Comparison of ENCODE assay signal across 27 mouse cellular contexts in the genomic region with DNA sequence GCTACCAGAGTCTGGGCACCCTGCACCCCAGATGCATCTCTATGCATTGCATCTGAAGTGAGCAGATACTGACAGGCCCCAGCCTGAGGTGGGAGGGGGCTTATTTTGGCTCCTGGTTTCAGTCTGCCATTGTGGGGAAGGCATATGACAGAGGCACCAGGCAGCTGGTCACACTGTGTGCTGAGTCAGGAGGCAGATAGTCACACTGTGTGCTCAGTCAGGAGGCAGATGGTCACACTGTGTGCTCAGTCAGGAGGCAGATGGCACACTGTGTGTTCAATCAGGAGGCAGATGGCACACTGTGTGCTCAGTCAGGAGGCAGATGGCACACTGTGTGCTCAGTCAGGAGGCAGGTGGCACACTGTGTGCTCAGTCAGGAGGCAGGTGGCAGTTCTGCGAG. TPM values are rescaled to one million over a fixed set of nuclear protein-coding genes. Genes with fewer than 3 reads are reported as not detected.
A peak's percentile ranks its signal among the peaks of the same experiment; 100 is the strongest.
DNase-seq lines count a peak whose midpoint lies in the region; ATAC-seq and TF ChIP-seq lines count a peak whose summit lies in the region.
"Had no signal": no experiment of that assay in that cellular context is flagged by ENCODE, and none has a peak within 500 bp of the region (broad histone marks: within the 10 kb centered on the region; RNA-seq: fewer than 3 reads in every experiment).

No protein-coding gene starts in this region.

- no peaks in the 10 kb centered on the region for H3K9me3 ChIP-seq in hindbrain, embryonic 10.5 days
- H3K9me3 ChIP-seq in hindbrain, embryonic 12.5 days (replicated peaks), result no peaks in the 10 kb centered on the region
- H3K9me3 ChIP-seq in megakaryocyte, embryonic 14.5 days, result no peaks in the 10 kb centered on the region
- no peaks in the 10 kb centered on the region for H3K9me3 ChIP-seq in CH12.LX (replicated peaks; ENCODE audit: low read length)
- H3K9me3 ChIP-seq: embryonic facial prominence, embryonic 13.5 days; embryonic facial prominence, embryonic 15.5 days; forebrain, embryonic 10.5 days; forebrain, embryonic 12.5 days had no signal

- H3K4me3 ChIP-seq in hindbrain, embryonic 10.5 days, result no peak overlapping the region
- no peak overlapping the region for H3K4me3 ChIP-seq in hindbrain, embryonic 12.5 days
- H3K4me3 ChIP-seq in megakaryocyte, embryonic 14.5 days (replicated peaks), result peak overlapping the region; percentile 54
- no peak overlapping the region for H3K4me3 ChIP-seq in CH12.LX (replicated peaks in 1 of 3; ENCODE audit: low read depth in 2 of 3, low read length in 2 of 3, poor library complexity in 1 of 3)
- H3K4me3 ChIP-seq: embryonic facial prominence, embryonic 13.5 days; embryonic facial prominence, embryonic 15.5 days; erythroblast, embryonic 14.5 days; forebrain, embryonic 10.5 days; forebrain, embryonic 12.5 days had no signal

- ATAC-seq in hindbrain, embryonic 12.5 days (ENCODE audit: low FRiP score), result no peak
- no peak for ATAC-seq in megakaryocyte, adult 5-6 weeks (ENCODE audit: poor library complexity, severe bottlenecking)
- ATAC-seq in megakaryocyte-erythroid progenitor cell, adult 5-6 weeks (replicated peaks; ENCODE audit: low FRiP score, low TSS enrichment, poor library complexity, severe bottlenecking), result 0 out of 2 replicates have a peak, but pooled peaks have one; percentile 13
- ATAC-seq: activated CD4-positive, CD25-positive, alpha-beta regulatory T cell, adult 4 months; CD4-positive, CD25-positive, alpha-beta regulatory T cell, adult 4 months; forebrain, embryonic 14.5 days; forebrain, embryonic 16.5 days; Patski had no signal

- WGBS in hindbrain, embryonic 10.5 days, result 95% methylated on average over 1 of the region's 1 CpGs
- 92% methylated on average over 1 of the region's 1 CpGs for WGBS in hindbrain, embryonic 12.5 days

- peaks cover 45% of the 10 kb centered on the region for H3K4me1 ChIP-seq in hindbrain, embryonic 10.5 days (replicated peaks)
- peaks cover 11% of the 10 kb centered on the region for H3K4me1 ChIP-seq in hindbrain, embryonic 12.5 days
- peaks cover 12% of the 10 kb centered on the region for H3K4me1 ChIP-seq in megakaryocyte, embryonic 14.5 days
- no peaks in the 10 kb centered on the region; a peak in 1 of 4 replicates for H3K4me1 ChIP-seq in CH12.LX (ENCODE audit: control insufficient read depth in 1 of 2, insufficient read depth in 2 of 2)

- H3K9ac ChIP-seq in hindbrain, embryonic 12.5 days, result no peak overlapping the region
- H3K9ac ChIP-seq in CH12.LX (ENCODE audit: insufficient read depth, low read depth), result no peak overlapping the region
- H3K9ac ChIP-seq: embryonic facial prominence, embryonic 13.5 days; embryonic facial prominence, embryonic 15.5 days; forebrain, embryonic 12.5 days had no signal

- TF ChIP-seq EP300 in CH12.LX (IDR thresholded peaks at IDR 0.05; ENCODE audit: low read length), result no peak

- no peak for TF ChIP-seq POLR2A in CH12.LX (IDR thresholded peaks at IDR 0.05; ENCODE audit: low read depth, low read length)

- no peaks in the 10 kb centered on the region for H3K79me2 ChIP-seq in CH12.LX (replicated peaks; ENCODE audit: control insufficient read depth, extremely low read depth, insufficient read depth, poor library complexity, severe bottlenecking)

- dilution Hi-C loops in CH12.LX (cut with MboI; ENCODE audit: extremely low pct_ligation_motif_present, extremely low pct_unique_long_range_greater_than_20kb, low sequenced_read_pairs), result no loop called here

- in situ Hi-C loops in CH12.LX (cut with MboI; ENCODE audit: low pct_ligation_motif_present, low pct_unique_long_range_greater_than_20kb, low sequenced_read_pairs), result no loop called here

- 0 out of 2 replicates have a peak overlapping the region, but pooled peaks have one; percentile 14 for H3K27ac ChIP-seq in hindbrain, embryonic 10.5 days
- no peak overlapping the region for H3K27ac ChIP-seq in hindbrain, embryonic 12.5 days
- no peak overlapping the region for H3K27ac ChIP-seq in CH12.LX (ENCODE audit: insufficient read depth, low read depth)
- H3K27ac ChIP-seq: embryonic facial prominence, embryonic 13.5 days; embryonic facial prominence, embryonic 15.5 days; forebrain, embryonic 12.5 days had no signal

- no peak overlapping the region for H3K4me2 ChIP-seq in hindbrain, embryonic 12.5 days (replicated peaks)
- H3K4me2 ChIP-seq in CH12.LX (ENCODE audit: insufficient read depth, low read depth, poor library complexity, severe bottlenecking), result no peak overlapping the region
- H3K4me2 ChIP-seq: embryonic facial prominence, embryonic 13.5 days; embryonic facial prominence, embryonic 15.5 days; forebrain, embryonic 12.5 days had no signal

- no peak for TF ChIP-seq RAD21 in CH12.LX (IDR thresholded peaks at IDR 0.05; ENCODE audit: low read depth, low read length)

- no peak for TF ChIP-seq CTCF in CH12.LX (conservative IDR thresholded peaks at IDR 0.05 in 1 of 2, IDR thresholded peaks at IDR 0.05 in 1 of 2; ENCODE audit: low read depth in 2 of 2, low read length in 2 of 2)

- DNase-seq in hindbrain, embryonic 10.5 days (ENCODE audit: low spot score), result no peak
- DNase-seq in CH12.LX (ENCODE audit: extremely low read depth), result no peak
- DNase-seq in layer of hippocampus, adult 11-12 months (ENCODE audit: low spot score), result no peak
- DNase-seq: adrenal gland, adult 8-10 months; adrenal gland, postnatal 14 days; adrenal gland, postnatal 36 days; B cell, adult 2 months; cerebellum, adult 11-12 months; cerebellum, adult 2 months; cerebellum, adult 9-10 months; cerebellum, postnatal 10 days; cerebellum, postnatal 25 days had no signal

- peaks cover 3% of the 10 kb centered on the region; the same call in 1 of the 2 replicates for H3K27me3 ChIP-seq in hindbrain, embryonic 10.5 days (ENCODE audit: insufficient read depth, poor library complexity, severe bottlenecking)
- H3K27me3 ChIP-seq in hindbrain, embryonic 12.5 days, result no peaks in the 10 kb centered on the region
- H3K27me3 ChIP-seq in megakaryocyte, embryonic 14.5 days (replicated peaks), result peaks cover 59% of the 10 kb centered on the region
- peaks cover 5% of the 10 kb centered on the region for H3K27me3 ChIP-seq in CH12.LX (replicated peaks)
- H3K27me3 ChIP-seq: embryonic facial prominence, embryonic 13.5 days; embryonic facial prominence, embryonic 15.5 days; Patski had no signal

- no peaks in the 10 kb centered on the region for H3K36me3 ChIP-seq in hindbrain, embryonic 10.5 days
- no peaks in the 10 kb centered on the region for H3K36me3 ChIP-seq in hindbrain, embryonic 12.5 days
- no peaks in the 10 kb centered on the region for H3K36me3 ChIP-seq in megakaryocyte, embryonic 14.5 days (replicated peaks; ENCODE audit: low read length)
- H3K36me3 ChIP-seq in CH12.LX (replicated peaks in 1 of 2; ENCODE audit: control insufficient read depth in 1 of 2, insufficient read depth in 1 of 2, low read length in 1 of 2), result no peaks in the 10 kb centered on the region
- H3K36me3 ChIP-seq: embryonic facial prominence, embryonic 13.5 days; embryonic facial prominence, embryonic 15.5 days; forebrain, embryonic 10.5 days; forebrain, embryonic 12.5 days had no signal

TF ChIP-seq in CH12.LX, 34 proteins besides CTCF, POLR2A, EP300 and RAD21:
- TF ChIP-seq ZKSCAN1 (IDR thresholded peaks at IDR 0.05; ENCODE audit: borderline replicate concordance, low read depth, low read length) (peak; percentile 83), NRF1 (IDR thresholded peaks at IDR 0.05; ENCODE audit: low read depth, low read length) (no peak), PAX5 (IDR thresholded peaks at IDR 0.05; ENCODE audit: low read length) (no peak), IRF4 (IDR thresholded peaks at IDR 0.05; ENCODE audit: low read depth, low read length) (no peak)

RNA-seq across cellular contexts. Expression of gene Cstad, which starts 55.5 kb away (rescaled TPM):
- 0.33 and 0.47 TPM in 2 replicates for polyA plus RNA-seq in hindbrain, embryonic 10.5 days (2016; fragmentation: Nextera tagmentation; extraction: Ambion mirVana)
- polyA plus RNA-seq in hindbrain, embryonic 12.5 days (2016; fragmentation: Nextera tagmentation; extraction: Ambion mirVana), result 0.45 and 0.89 TPM in 2 replicates
- polyA plus RNA-seq in megakaryocyte, embryonic 14.5 days (2012; ENCODE audit: insufficient read depth, low replicate concordance), result not detected in 2 replicates
- 0.27 and 0.60 TPM in 2 replicates for total RNA-seq in megakaryocyte, adult 5-6 weeks (2015)
- not detected in 2 replicates for total RNA-seq in megakaryocyte, adult 5-6 weeks (2017)
- total RNA-seq in CH12.LX (2012; rRNA removed) (0.51 TPM in 1 of 2 replicates, not detected in the other), CH12.LX (2014; rRNA removed) (not detected in 2 replicates)
- polyA plus RNA-seq in CH12.LX (2012; ENCODE audit: insufficient read length, low read depth), result 0.29 TPM in 1 of 2 replicates, not detected in the other
- total RNA-seq in megakaryocyte-erythroid progenitor cell, adult 5-6 weeks (2014; fragmentation: Nextera tagmentation), result 2.7 TPM in 1 of 2 replicates, not detected in the other
- 1.0 TPM in 1 of 2 replicates, not detected in the other for total RNA-seq in megakaryocyte-erythroid progenitor cell, adult 5-6 weeks (2017)
- polyA plus RNA-seq: embryonic facial prominence, embryonic 11.5 days; erythroblast, embryonic 14.5 days had no signal
